Mouse (Mus musculus) stomach, postnatal 0 days (tissue): ENCODE measurements at regions not wholly inside any gene's neighbourhood (a gene's known extent, or its start where the extent isn't known, plus 50 kb on each side); places are given as distances from the start of the nearest gene placed in this dataset.

Source experiments
- CTCF ChIP-seq: IDR thresholded peaks from 2 replicates; pipeline ENCODE4 v1.5.1; 2016; ENCODE audit warnings: antibody characterized with exemption, low read depth, mild to moderate bottlenecking, moderate library complexity
- EP300 ChIP-seq: optimal IDR thresholded peaks from 2 replicates; pipeline ENCODE3; 2016; ENCODE audit warnings: antibody characterized with exemption

DNA sequence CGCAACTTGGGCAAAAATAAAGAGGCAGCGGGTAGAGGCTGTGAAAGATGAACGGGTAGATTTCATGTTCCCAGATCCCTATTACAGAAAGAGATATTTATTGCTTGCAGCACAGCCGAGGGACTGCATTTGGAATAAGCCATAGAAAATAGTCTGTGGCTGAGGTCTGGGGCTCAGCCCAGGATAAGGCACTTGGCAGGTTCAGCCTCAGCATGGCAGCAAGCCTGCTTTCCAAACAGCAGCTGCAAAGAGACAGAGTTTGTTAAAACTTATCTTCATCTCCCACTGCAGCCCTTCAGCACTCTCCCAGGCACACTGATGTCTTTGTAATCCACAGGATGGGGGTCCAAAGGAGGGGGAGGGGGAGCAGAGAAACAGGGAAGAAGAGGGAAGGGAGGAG lies 98.5 kb upstream of the Lrrn1 start:
- TF ChIP-seq CTCF = no peak
- TF ChIP-seq EP300 = no peak
